Mouse (Mus musculus) embryonic facial prominence, embryonic 10.5 days (tissue): Measurements from ENCODE around the gene Cntnap1. TPM values are rescaled to one million over a fixed set of nuclear protein-coding genes. Genes with fewer than 3 reads are reported as not detected.

Experiments used
- DNase-seq: peaks from one replicate; pipeline ENCODE4 v3.0.0-alpha.2; 2017; ENCODE audit warnings: low spot score
- H3K27ac ChIP-seq: fragments of 300-500 bp; sonication (generic); replicated peaks from 2 replicates; pipeline ENCODE4 v1.5.1; 2016; ENCODE audit warnings: mild to moderate bottlenecking
- H3K27me3 ChIP-seq: fragments of 300-500 bp; sonication (generic); replicated peaks from 2 replicates; pipeline ENCODE4 v1.6.1; 2016; ENCODE audit warnings: low read depth, mild to moderate bottlenecking; ENCODE audit not compliant: poor library complexity, severe bottlenecking
- H3K36me3 ChIP-seq: fragments of 300-500 bp; sonication (generic); replicated peaks from 2 replicates; pipeline ENCODE4 v1.6.1; 2016; ENCODE audit warnings: mild to moderate bottlenecking, moderate library complexity
- H3K4me1 ChIP-seq: fragments of 300-500 bp; sonication (generic); 2 replicates; pipeline ENCODE4 v1.6.1; 2016
- H3K4me3 ChIP-seq: fragments of 300-500 bp; sonication (generic); 2 replicates; pipeline ENCODE4 v1.5.1; 2016; ENCODE audit warnings: mild to moderate bottlenecking, moderate library complexity
- H3K9me3 ChIP-seq: fragments of 300-500 bp; sonication (generic); 2 replicates; pipeline ENCODE4 v1.6.1; 2016; ENCODE audit warnings: mild to moderate bottlenecking
- WGBS: fragments of 180-500 bp; shearing (Covaris S2); methylation state at CpG from one replicate; pipeline ENCODE4 v1.1.7; 2016; 5-methylcytosine and 5-hydroxymethylcytosine counted together
- polyA plus RNA-seq: library from polyadenylated mRNA; unstranded; fragments of >200 nt; fragmentation: Nextera tagmentation; extraction: Ambion mirVana; gene quantifications from 2 replicates; pipeline ENCODE4 v1.2.1, GENCODE M21; 2016

The Cntnap1 gene
- polyA plus RNA-seq, 1 experiment from 2014 or later, result 0.31 TPM

DNA sequence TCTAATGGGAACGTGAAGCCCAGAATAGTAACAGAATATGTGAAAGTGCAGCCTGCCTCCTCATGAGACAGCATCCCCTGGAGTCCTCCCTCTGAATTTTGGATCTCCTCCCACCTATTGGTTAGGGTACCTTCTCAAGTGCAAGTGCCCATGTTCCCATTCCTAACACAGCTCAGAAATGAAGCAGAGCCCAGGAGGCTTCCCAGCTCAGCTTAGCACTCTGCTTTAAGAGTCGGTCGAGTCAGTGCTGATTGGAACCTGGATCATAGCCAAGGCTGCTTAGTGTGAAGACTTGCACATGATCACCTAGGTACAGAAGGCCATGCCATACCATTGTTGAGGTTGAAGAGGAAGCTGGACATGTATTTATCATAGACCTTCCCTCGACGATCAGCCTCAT is 23.8 kb downstream of the Cntnap1 start:
- DNase-seq, result no peak
- H3K4me3 ChIP-seq, result no peak overlapping the region
- no peaks in the 10 kb centered on the region for H3K27me3 ChIP-seq
- peaks cover 64% of the 10 kb centered on the region for H3K36me3 ChIP-seq
- no peak overlapping the region for H3K27ac ChIP-seq
- H3K4me1 ChIP-seq, result peaks cover 26% of the 10 kb centered on the region
- H3K9me3 ChIP-seq, result no peaks in the 10 kb centered on the region
- 89% methylated on average over 5 of the region's 5 CpGs for WGBS

DNA sequence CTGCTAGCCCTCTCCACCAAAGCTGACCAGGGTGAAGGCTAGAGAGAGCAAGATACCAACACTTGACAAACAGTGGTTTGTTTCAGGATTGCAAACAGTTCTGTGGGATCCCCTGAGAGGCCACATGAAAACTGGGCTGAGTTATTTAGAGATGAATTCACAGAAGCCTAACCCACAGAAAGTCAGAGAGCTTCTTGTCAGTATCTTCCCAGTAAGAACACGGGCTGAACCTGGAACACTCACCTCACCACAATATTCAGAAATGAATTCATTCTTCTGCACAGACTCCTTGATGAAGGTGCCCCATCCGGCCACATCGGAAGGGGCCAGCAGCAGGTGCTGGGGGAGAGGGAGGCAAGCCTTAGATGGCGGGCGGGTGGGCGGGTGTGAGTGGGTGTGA is 24.3 kb downstream of the Cntnap1 start:
- no peak for DNase-seq
- Histone ChIP-seq H3K4me1 (peaks cover 21% of the 10 kb centered on the region), H3K36me3 (peaks cover 69% of the 10 kb centered on the region), H3K27ac (no peak overlapping the region), H3K27me3 (no peaks in the 10 kb centered on the region), H3K9me3 (no peaks in the 10 kb centered on the region), H3K4me3 (no peak overlapping the region)
- WGBS, result 92% methylated on average over 6 of the region's 6 CpGs

DNA sequence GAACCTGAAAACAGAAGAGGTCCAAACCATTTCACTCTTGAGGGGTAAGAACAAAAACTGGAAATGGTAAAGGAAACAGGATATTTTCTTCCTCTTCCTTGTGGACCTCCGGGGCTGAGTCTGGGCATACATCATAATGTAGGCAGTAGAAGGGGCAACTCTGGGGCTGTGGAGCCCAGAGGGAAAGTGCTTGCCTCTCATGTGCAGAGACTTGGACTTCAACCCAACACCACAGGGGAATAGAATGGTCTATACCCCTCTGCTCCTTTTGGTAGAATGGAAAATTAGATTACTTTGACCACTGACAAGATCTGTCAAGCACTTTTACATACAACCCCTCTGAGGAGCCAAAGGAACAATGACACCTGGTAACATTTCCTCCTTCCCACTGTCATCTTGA is 24.8 kb downstream of the Cntnap1 start:
- Histone ChIP-seq H3K4me1 (peaks cover 17% of the 10 kb centered on the region), H3K4me3 (no peak overlapping the region), H3K36me3 (peaks cover 74% of the 10 kb centered on the region), H3K27ac (no peak overlapping the region), H3K27me3 (no peaks in the 10 kb centered on the region), H3K9me3 (no peaks in the 10 kb centered on the region)
- no peak for DNase-seq
- whole genome bisulfite sequencing, result 80% methylated on average over 1 of the region's 1 CpGs

DNA sequence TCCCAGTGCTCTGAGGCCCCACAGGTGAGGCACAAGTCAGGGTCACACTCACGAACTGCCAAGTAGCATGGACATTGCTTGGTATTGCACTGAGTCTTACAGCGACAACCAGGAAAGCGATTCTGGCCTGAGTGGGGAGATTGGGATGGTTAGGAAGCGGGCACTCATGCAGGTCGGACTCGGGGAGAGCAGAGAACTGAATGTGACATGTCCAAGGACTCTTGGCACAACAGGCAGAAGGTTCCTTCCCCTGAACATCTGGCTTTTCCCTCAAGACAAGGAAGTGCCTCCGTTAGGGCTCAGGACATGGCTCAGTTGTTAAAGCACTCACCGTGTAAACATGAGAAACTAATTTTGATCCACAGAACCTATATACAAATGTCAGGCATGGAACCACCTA is 25.2 kb downstream of the Cntnap1 start:
- Histone ChIP-seq H3K9me3 (no peaks in the 10 kb centered on the region), H3K36me3 (peaks cover 79% of the 10 kb centered on the region), H3K27ac (no peak overlapping the region), H3K27me3 (no peaks in the 10 kb centered on the region), H3K4me3 (no peak overlapping the region), H3K4me1 (peaks cover 12% of the 10 kb centered on the region)
- 87% methylated on average over 8 of the region's 8 CpGs for WGBS
- DNase-seq, result no peak

DNA sequence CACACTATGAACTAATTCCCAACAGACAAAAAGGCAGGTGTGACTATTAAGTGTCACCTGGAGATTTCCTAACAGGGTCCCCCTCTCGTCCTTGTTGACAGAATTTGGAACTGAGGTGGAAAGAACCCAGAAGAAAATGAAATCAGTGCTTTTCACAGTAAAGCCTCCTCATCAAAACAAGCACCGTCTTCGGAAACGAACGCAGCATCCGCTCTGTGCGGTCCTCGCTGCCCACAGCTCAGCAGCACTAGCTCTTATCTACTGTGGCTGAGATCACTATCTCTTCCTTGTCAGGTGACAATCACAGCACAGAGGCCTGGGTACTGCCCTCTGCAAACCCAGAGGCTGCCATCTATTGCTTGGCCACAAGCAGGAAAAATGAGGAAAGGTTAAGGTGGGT is 25.9 kb downstream of the Cntnap1 start:
- no peak for DNase-seq
- Histone ChIP-seq H3K27ac (no peak overlapping the region), H3K9me3 (no peaks in the 10 kb centered on the region), H3K4me1 (peaks cover 6% of the 10 kb centered on the region), H3K4me3 (no peak overlapping the region), H3K36me3 (peaks cover 84% of the 10 kb centered on the region), H3K27me3 (no peaks in the 10 kb centered on the region)
- WGBS, result 94% methylated on average over 8 of the region's 8 CpGs

DNA sequence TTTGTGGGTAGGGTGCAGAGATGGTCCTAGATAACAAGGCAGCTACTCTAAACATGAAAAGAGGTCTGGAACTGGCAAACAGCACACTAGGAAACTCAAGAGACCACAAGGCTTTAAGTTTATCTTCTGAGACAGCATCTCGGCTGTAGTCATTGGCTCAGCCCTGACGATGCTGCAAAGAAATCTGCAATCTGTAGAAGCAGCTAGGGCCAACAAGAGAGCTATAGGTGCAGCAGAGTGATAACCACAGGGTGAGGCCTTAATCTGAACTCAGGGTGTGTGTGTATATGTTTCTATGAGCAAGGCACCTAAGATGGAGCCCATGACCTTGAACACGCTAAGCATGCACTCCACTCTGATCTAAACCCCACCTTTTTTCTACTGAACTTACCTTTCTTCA is 29.2 kb downstream of the Cntnap1 start:
- DNase-seq, result no peak
- H3K4me3 ChIP-seq, result no peak overlapping the region
- no peaks in the 10 kb centered on the region for H3K4me1 ChIP-seq
- WGBS, result 89% methylated on average over 3 of the region's 3 CpGs
- H3K36me3 ChIP-seq, result peaks cover 82% of the 10 kb centered on the region
- no peaks in the 10 kb centered on the region for H3K27me3 ChIP-seq
- no peaks in the 10 kb centered on the region for H3K9me3 ChIP-seq
- H3K27ac ChIP-seq, result no peak overlapping the region

DNA sequence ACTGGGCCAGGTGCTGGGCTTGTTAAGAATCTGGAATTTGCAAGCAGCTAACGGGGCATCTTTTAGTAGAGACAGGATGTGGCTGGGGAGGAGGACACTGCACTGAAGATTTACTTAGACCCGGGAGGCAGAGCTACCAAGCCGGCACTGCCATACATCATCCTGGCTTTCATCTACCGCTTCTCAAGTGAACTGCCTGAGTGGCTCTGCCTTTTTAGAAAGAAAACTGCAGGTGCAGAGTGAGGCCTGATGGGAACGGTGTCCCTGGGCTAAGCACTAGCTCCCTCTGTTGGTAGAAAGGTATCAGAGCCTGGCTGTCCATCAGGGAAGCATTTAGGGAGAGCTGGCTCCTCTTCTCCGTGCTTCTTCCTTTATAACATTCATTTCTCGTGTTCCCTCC is 30.7 kb downstream of the Cntnap1 start:
- no peak overlapping the region for H3K27ac ChIP-seq
- no peak overlapping the region for H3K4me3 ChIP-seq
- peaks cover 79% of the 10 kb centered on the region for H3K36me3 ChIP-seq
- H3K27me3 ChIP-seq, result no peaks in the 10 kb centered on the region
- H3K9me3 ChIP-seq, result no peaks in the 10 kb centered on the region
- no peak for DNase-seq
- no peaks in the 10 kb centered on the region for H3K4me1 ChIP-seq
- 35% methylated on average over 7 of the region's 7 CpGs for WGBS

DNA sequence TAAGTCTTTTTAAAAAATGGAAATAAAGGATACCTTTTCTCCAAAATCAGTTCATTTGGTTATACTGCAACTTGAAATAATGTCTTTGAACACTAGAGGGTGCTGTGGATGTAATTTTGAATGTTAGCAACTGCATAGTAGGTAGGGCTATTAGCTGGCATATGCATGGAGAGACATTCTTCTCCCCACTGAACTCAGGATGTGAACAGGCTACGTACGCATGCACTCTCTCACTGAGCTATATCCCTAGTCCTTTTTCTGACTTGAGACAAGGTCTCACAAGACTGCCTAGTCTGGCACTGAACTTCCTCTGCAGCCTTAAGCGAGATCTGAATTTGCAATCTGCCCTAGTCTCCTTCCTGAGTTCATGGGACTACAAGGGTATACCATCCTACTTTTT is 41.6 kb downstream of the Cntnap1 start:
- no peak overlapping the region for H3K27ac ChIP-seq
- H3K36me3 ChIP-seq, result peaks cover 63% of the 10 kb centered on the region
- no peak for DNase-seq
- H3K4me3 ChIP-seq, result no peak overlapping the region
- 55% methylated on average over 3 of the region's 3 CpGs for WGBS
- no peaks in the 10 kb centered on the region for H3K27me3 ChIP-seq
- H3K9me3 ChIP-seq, result no peaks in the 10 kb centered on the region
- H3K4me1 ChIP-seq, result no peaks in the 10 kb centered on the region

DNA sequence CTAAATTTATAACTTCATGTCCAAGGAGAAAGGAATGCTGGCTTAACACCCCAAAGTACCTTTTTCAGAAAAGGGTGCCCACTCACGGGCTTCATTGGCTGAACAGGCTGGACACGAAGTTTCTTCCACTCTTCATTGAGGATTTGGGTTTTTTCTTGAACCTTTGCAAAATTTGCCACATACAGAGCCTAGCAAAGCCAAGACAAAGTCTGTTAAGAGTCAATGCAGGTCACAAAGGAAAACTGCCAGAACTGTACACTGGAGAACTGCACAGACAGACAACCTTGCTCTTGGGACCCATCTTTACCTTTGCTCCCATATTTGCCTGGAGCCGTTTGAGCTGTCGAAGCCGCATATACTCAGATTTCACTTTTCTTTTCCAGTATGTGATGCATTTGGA is 46.6 kb downstream of the Cntnap1 start:
- 84% methylated on average over 5 of the region's 5 CpGs for WGBS

DNA sequence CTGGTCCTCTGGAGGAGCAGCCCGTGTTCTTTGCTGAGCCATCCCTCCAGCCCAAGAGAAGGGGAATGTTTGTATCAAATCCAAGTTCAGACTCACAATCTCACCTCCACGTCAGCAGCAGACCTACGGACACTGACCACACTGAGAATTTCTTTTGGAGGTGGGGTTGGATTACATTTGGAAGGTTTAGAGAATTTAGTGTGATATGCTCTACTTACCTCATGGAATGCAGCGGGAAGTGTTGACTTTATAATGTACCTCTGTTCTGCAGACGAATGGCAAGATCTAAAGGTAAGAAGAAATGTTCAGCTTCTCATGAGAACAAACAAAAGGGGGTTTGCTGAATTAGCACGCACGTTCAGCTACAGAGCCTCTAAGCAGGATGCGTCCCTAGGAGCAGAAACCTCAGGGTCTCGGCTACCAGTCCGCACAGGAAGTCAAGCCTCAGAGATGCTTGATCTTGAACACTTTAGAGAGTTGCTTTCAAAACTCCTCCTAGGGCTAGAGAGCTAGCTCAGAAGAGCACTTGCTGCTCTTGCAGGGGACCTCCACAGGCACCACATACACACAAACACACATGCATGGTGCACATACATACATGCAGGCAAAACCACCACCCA is 48.2 kb downstream of the Cntnap1 start:
- no peaks in the 10 kb centered on the region for H3K9me3 ChIP-seq
- H3K4me1 ChIP-seq, result no peaks in the 10 kb centered on the region
- peaks cover 24% of the 10 kb centered on the region for H3K36me3 ChIP-seq
- H3K27me3 ChIP-seq, result no peaks in the 10 kb centered on the region
- WGBS, result 84% methylated on average over 10 of the region's 10 CpGs
- DNase-seq, result no peak
- H3K4me3 ChIP-seq, result no peak overlapping the region
- no peak overlapping the region for H3K27ac ChIP-seq

More for the DNA sequence above, 46.6 kb downstream of the Cntnap1 start:
- H3K27me3 ChIP-seq, result no peaks in the 10 kb centered on the region
- H3K4me1 ChIP-seq, result no peaks in the 10 kb centered on the region
- DNase-seq, result no peak
- peaks cover 35% of the 10 kb centered on the region for H3K36me3 ChIP-seq
- H3K27ac ChIP-seq, result no peak overlapping the region
- H3K9me3 ChIP-seq, result no peaks in the 10 kb centered on the region
- H3K4me3 ChIP-seq, result no peak overlapping the region

DNA sequence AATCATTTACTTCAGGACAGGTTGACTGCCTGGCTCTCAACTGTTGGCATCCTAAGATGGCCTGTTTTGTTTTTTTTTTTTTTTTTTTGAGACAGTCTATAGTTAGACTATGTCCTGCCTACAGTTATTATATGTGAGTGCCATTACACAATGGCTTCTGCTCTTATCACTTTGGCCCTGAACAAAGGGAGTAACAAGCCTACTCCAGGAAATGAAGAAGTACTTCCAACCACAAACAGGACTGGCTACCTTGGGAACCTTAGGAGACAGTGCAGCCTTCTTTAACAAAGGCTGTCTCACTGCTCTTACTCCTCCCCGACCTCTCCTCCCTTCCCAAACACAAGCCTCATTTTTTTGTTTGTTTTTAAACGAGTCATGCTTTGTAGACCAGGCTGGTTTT is 50.5 kb downstream of the Cntnap1 start:
- H3K4me1 ChIP-seq, result peaks cover 8% of the 10 kb centered on the region; the same call in 1 of the 2 replicates
- H3K36me3 ChIP-seq, result 0 out of 2 replicates have a peak, but pooled peaks cover under 1% of the 10 kb centered on the region
- H3K27ac ChIP-seq, result no peak overlapping the region
- no peaks in the 10 kb centered on the region for H3K9me3 ChIP-seq
- WGBS, result 57% methylated on average over 2 of the region's 2 CpGs
- no peak for DNase-seq
- H3K4me3 ChIP-seq, result no peak overlapping the region
- H3K27me3 ChIP-seq, result no peaks in the 10 kb centered on the region

DNA sequence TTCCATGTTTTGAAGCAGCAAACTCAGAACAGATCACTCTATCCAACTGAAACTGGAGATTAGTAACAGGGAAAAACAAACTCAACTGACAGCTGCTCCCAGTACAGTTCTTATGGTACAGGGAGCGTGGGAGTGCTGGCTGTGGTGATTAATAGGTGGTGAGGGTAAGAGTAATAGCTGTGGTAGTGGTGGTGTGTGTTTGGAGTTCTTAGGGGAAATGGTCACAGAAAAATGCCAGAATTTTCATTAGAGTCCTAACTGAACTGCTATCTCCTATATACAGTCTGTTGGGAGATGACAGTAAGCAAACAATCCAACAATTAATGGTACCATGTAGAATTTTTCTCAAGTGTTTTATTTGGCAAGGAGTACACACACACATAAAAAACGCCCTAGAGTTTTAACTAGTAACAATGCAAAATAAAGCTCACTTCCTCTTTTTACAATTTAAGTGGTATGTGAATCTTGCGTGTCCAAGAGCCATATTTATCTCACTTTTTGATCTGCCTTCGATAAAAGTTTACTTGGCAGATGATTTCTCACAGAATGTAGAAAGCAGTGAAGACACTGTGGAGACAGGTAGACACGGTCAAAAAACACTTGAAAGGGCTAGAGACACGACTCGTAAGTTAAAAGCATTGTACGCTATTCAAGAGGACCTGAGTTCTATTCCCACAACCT is 51.1 kb downstream of the Cntnap1 start:
- Histone ChIP-seq H3K27ac (no peak overlapping the region), H3K36me3 (no peaks in the 10 kb centered on the region), H3K4me3 (no peak overlapping the region), H3K9me3 (no peaks in the 10 kb centered on the region), H3K4me1 (peaks cover 14% of the 10 kb centered on the region), H3K27me3 (no peaks in the 10 kb centered on the region)
- WGBS, result 89% methylated on average over 8 of the region's 8 CpGs
- DNase-seq, result no peak

DNA sequence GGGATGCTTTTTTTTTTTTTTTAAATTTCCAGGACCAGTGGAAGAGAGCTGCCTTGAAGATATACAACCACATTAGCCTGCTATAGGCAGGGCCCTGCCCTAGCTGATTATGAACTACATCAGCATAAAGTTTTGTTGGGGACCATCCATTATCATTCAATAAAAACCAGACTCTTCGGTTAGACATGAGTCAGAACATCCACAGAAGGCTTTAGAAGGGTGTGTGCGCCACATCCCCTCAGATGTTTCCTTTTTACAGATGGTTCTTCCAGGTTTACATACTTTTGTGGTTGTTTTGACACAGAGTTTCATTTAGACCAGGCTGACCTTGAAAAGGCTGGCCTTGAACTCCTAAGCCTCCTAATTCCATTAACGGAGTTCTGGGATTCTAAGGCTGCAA is 54.0 kb downstream of the Cntnap1 start:
- no peaks in the 10 kb centered on the region for H3K36me3 ChIP-seq
- DNase-seq, result no peak
- 95% methylated on average over 3 of the region's 3 CpGs for WGBS
- H3K9me3 ChIP-seq, result no peaks in the 10 kb centered on the region
- peaks cover 19% of the 10 kb centered on the region for H3K4me1 ChIP-seq
- 0 out of 2 replicates have a peak, but pooled peaks cover 5% of the 10 kb centered on the region for H3K27me3 ChIP-seq
- H3K27ac ChIP-seq, result no peak overlapping the region
- H3K4me3 ChIP-seq, result no peak overlapping the region
